Mouse (Mus musculus) brain, embryonic 14.5 days (tissue): ENCODE measurements around the gene Cfap221.

Source experiments
- CTCF ChIP-seq: fragments of 200-500 bp; IDR thresholded peaks from 2 replicates; pipeline ENCODE4 v1.5.1; 2012; ENCODE audit warnings: inconsistent platforms, mild to moderate bottlenecking, moderate library complexity, borderline replicate concordance; ENCODE audit not compliant: insufficient read depth, insufficient read length; ENCODE audit errors: extremely low read depth
- POLR2A ChIP-seq: fragments of 200-500 bp; IDR thresholded peaks from 2 replicates; pipeline ENCODE4 v1.6.1; 2012; ENCODE audit warnings: mild to moderate bottlenecking, inconsistent platforms, borderline replicate concordance; ENCODE audit not compliant: poor library complexity, insufficient read depth, insufficient read length, severe bottlenecking; ENCODE audit errors: extremely low read depth

DNA sequence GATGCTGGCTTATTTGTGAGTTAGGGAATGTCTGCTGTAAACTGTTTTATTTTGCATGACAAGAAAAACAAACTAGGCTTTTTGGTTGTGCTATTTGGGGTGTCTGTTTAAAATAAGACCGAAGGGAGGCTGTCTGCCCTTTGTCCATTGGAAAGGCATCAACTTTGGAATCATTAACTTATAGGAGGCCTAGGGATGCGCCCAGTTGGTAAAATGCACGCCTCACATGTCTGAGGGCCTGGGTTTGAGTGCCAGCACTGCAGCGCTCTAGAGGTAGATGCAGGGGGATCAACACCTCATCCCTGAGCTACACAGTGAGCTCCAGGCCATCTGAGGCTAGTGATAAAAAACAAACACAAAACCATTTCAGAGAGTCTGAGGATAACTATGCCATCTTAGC lies 119.6 kb downstream of the Cfap221 start:
- TF ChIP-seq POLR2A (no peak), CTCF (no peak)
